Mouse (Mus musculus): ENCODE measurements at regions not wholly inside any gene's neighbourhood (a gene's known extent, or its start where the extent isn't known, plus 50 kb on each side); places are given as distances from the start of the nearest gene placed in this dataset.
A peak's percentile ranks its signal among the peaks of the same experiment; 100 is the strongest.

- no peak for TF ChIP-seq CHD2 (IDR thresholded peaks at IDR 0.05; ENCODE audit: low read depth, low read length)
- TF ChIP-seq HCFC1 (IDR thresholded peaks at IDR 0.05; ENCODE audit: borderline replicate concordance, insufficient read depth, low read length) = no peak
- no peak for TF ChIP-seq ZNF384 (IDR thresholded peaks at IDR 0.05; ENCODE audit: low read depth, low read length)
- no peak for TF ChIP-seq MAFK (IDR thresholded peaks at IDR 0.05; ENCODE audit: insufficient read depth, low read depth, low read length)
- TF ChIP-seq ZC3H11A (IDR thresholded peaks at IDR 0.05; ENCODE audit: borderline replicate concordance, low read depth, low read length) = no peak
- Histone ChIP-seq H3K4me3 (ENCODE audit: insufficient read depth in 1 of 2, low read depth in 1 of 2, low read length in 2 of 2, poor library complexity in 1 of 2, severe bottlenecking in 1 of 2) (no peak overlapping the region), H3K9ac (ENCODE audit: insufficient read depth, low read depth, low read length, poor library complexity, severe bottlenecking) (no peak overlapping the region), H3K9me3 (ENCODE audit: control insufficient read depth, insufficient read depth, low read depth, low read length) (no peaks in the 10 kb centered on the region), H3K27ac (ENCODE audit: insufficient read depth, low read depth, low read length, poor library complexity, severe bottlenecking) (no peak overlapping the region), H3K36me3 (ENCODE audit: control insufficient read depth, insufficient read depth, low read length, poor library complexity, severe bottlenecking) (no peaks in the 10 kb centered on the region), H3K4me1 (ENCODE audit: control insufficient read depth in 2 of 2, insufficient read depth in 2 of 2, low read length in 2 of 2, poor library complexity in 1 of 2) (peaks cover 8 to 10% of the 10 kb centered on the region in 2 experiments; a peak in 3 of 4 replicates)
- in situ Hi-C loops (cut with MboI; ENCODE audit: low sequenced_read_pairs in 2 of 2, unreplicated experiment in 2 of 2) = no loop called here
- no peak for DNase-seq (ENCODE audit: low read depth, low spot score)
Observed at GRCm38 (mm10) chr13:5546937-5547336, 314.3 kb upstream of the Klf6 start.

DNA sequence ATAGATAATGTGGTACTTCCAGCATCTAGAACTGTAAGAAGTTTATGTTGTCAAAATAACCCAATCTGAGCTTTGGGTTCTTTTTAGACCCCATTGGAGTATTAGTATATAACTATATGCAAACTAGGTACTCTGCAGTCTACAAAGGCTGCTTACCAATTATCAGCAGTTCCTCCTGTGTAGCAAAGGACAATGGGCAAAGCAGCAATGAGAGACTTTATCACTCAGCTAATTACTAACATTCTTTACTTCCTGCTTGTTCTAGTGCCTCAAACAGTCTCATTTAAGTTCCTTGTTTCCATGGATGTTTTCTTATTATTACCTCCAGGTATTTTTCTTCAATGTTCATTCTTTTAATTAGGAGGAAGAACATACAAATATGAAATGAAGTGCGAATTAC, 312.5 kb upstream of the Klf6 start:
- Histone ChIP-seq H3K9ac (ENCODE audit: insufficient read depth, low read depth, low read length, poor library complexity, severe bottlenecking) (no peak overlapping the region), H3K4me3 (ENCODE audit: insufficient read depth in 1 of 2, low read depth in 1 of 2, low read length in 2 of 2, poor library complexity in 1 of 2, severe bottlenecking in 1 of 2) (no peak overlapping the region), H3K9me3 (ENCODE audit: control insufficient read depth, insufficient read depth, low read depth, low read length) (no peaks in the 10 kb centered on the region), H3K27ac (ENCODE audit: insufficient read depth, low read depth, low read length, poor library complexity, severe bottlenecking) (no peak overlapping the region), H3K4me1 (ENCODE audit: control insufficient read depth in 2 of 2, insufficient read depth in 2 of 2, low read length in 2 of 2, poor library complexity in 1 of 2) (peaks cover 8 to 10% of the 10 kb centered on the region in 2 experiments; a peak in 3 of 4 replicates), H3K36me3 (ENCODE audit: control insufficient read depth, insufficient read depth, low read length, poor library complexity, severe bottlenecking) (no peaks in the 10 kb centered on the region)
- in situ Hi-C loops (cut with MboI; ENCODE audit: low sequenced_read_pairs in 2 of 2, unreplicated experiment in 2 of 2) = no loop called here
- TF ChIP-seq ZNF384 (IDR thresholded peaks at IDR 0.05; ENCODE audit: low read depth, low read length) (no peak), MAFK (IDR thresholded peaks at IDR 0.05; ENCODE audit: insufficient read depth, low read depth, low read length) (no peak), ZC3H11A (IDR thresholded peaks at IDR 0.05; ENCODE audit: borderline replicate concordance, low read depth, low read length) (no peak), CHD2 (IDR thresholded peaks at IDR 0.05; ENCODE audit: low read depth, low read length) (no peak), HCFC1 (IDR thresholded peaks at IDR 0.05; ENCODE audit: borderline replicate concordance, insufficient read depth, low read length) (no peak)
- no peak for DNase-seq (ENCODE audit: low read depth, low spot score)

- Histone ChIP-seq H3K4me1 (ENCODE audit: control insufficient read depth in 2 of 2, insufficient read depth in 2 of 2, low read length in 2 of 2, poor library complexity in 1 of 2) (peaks cover 8 to 10% of the 10 kb centered on the region in 2 experiments; a peak in 3 of 4 replicates), H3K9ac (ENCODE audit: insufficient read depth, low read depth, low read length, poor library complexity, severe bottlenecking) (no peak overlapping the region), H3K9me3 (ENCODE audit: control insufficient read depth, insufficient read depth, low read depth, low read length) (no peaks in the 10 kb centered on the region), H3K36me3 (ENCODE audit: control insufficient read depth, insufficient read depth, low read length, poor library complexity, severe bottlenecking) (no peaks in the 10 kb centered on the region), H3K27ac (ENCODE audit: insufficient read depth, low read depth, low read length, poor library complexity, severe bottlenecking) (no peak overlapping the region), H3K4me3 (ENCODE audit: insufficient read depth in 1 of 2, low read depth in 1 of 2, low read length in 2 of 2, poor library complexity in 1 of 2, severe bottlenecking in 1 of 2) (no peak overlapping the region)
- DNase-seq (ENCODE audit: low read depth, low spot score) = no peak
- in situ Hi-C loops (cut with MboI; ENCODE audit: low sequenced_read_pairs in 2 of 2, unreplicated experiment in 2 of 2) = no loop called here
- TF ChIP-seq ZC3H11A (IDR thresholded peaks at IDR 0.05; ENCODE audit: borderline replicate concordance, low read depth, low read length) (no peak), ZNF384 (IDR thresholded peaks at IDR 0.05; ENCODE audit: low read depth, low read length) (no peak), MAFK (IDR thresholded peaks at IDR 0.05; ENCODE audit: insufficient read depth, low read depth, low read length) (no peak), CHD2 (IDR thresholded peaks at IDR 0.05; ENCODE audit: low read depth, low read length) (no peak), HCFC1 (IDR thresholded peaks at IDR 0.05; ENCODE audit: borderline replicate concordance, insufficient read depth, low read length) (no peak)
Observed at GRCm38 (mm10) chr13:5549175-5549574, 312.1 kb upstream of the Klf6 start.

GRCm38 (mm10) chr13:5549747-5550146, 311.5 kb upstream of the Klf6 start:
- no peak for TF ChIP-seq MAFK (IDR thresholded peaks at IDR 0.05; ENCODE audit: insufficient read depth, low read depth, low read length)
- Histone ChIP-seq H3K4me1 (ENCODE audit: control insufficient read depth in 2 of 2, insufficient read depth in 2 of 2, low read length in 2 of 2, poor library complexity in 1 of 2) (peaks cover 8 to 10% of the 10 kb centered on the region in 2 experiments; a peak in 3 of 4 replicates), H3K9me3 (ENCODE audit: control insufficient read depth, insufficient read depth, low read depth, low read length) (no peaks in the 10 kb centered on the region), H3K9ac (ENCODE audit: insufficient read depth, low read depth, low read length, poor library complexity, severe bottlenecking) (no peak overlapping the region), H3K36me3 (ENCODE audit: control insufficient read depth, insufficient read depth, low read length, poor library complexity, severe bottlenecking) (no peaks in the 10 kb centered on the region), H3K27ac (ENCODE audit: insufficient read depth, low read depth, low read length, poor library complexity, severe bottlenecking) (peak overlapping the region; percentile 78), H3K4me3 (ENCODE audit: insufficient read depth in 1 of 2, low read depth in 1 of 2, low read length in 2 of 2, poor library complexity in 1 of 2, severe bottlenecking in 1 of 2) (no peak overlapping the region)
- in situ Hi-C loops (cut with MboI; ENCODE audit: low sequenced_read_pairs in 2 of 2, unreplicated experiment in 2 of 2) = no loop called here
- DNase-seq (ENCODE audit: low read depth, low spot score) = peak; percentile 16

DNA sequence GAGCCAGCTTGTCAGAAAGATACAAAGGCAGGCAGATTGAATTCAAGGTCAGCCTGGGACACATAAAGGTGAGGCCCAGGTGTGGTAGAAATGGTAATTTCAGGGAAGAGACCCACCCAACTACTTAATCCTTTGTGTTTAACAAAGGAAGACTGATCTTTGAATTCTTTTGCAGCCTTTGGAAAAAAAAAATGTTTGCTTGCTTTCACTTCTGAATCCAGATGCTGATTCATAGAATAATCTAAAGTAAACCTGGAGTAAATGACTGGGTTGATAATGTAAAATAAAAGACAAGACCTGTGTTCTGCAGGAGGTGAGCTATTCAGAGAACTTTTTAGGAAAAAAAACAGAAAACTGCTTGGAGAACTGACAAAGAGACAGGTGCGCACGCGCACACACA, 310.9 kb upstream of the Klf6 start:
- Histone ChIP-seq H3K27ac (ENCODE audit: insufficient read depth, low read depth, low read length, poor library complexity, severe bottlenecking) (peak overlapping the region; percentile 87), H3K9me3 (ENCODE audit: control insufficient read depth, insufficient read depth, low read depth, low read length) (no peaks in the 10 kb centered on the region), H3K9ac (ENCODE audit: insufficient read depth, low read depth, low read length, poor library complexity, severe bottlenecking) (no peak overlapping the region), H3K4me1 (ENCODE audit: control insufficient read depth in 2 of 2, insufficient read depth in 2 of 2, low read length in 2 of 2, poor library complexity in 1 of 2) (peaks cover 8 to 10% of the 10 kb centered on the region in 2 experiments; a peak in 3 of 4 replicates), H3K4me3 (ENCODE audit: insufficient read depth in 1 of 2, low read depth in 1 of 2, low read length in 2 of 2, poor library complexity in 1 of 2, severe bottlenecking in 1 of 2) (no peak overlapping the region), H3K36me3 (ENCODE audit: control insufficient read depth, insufficient read depth, low read length, poor library complexity, severe bottlenecking) (no peaks in the 10 kb centered on the region)
- in situ Hi-C loops (cut with MboI; ENCODE audit: low sequenced_read_pairs in 2 of 2, unreplicated experiment in 2 of 2) = no loop called here
- DNase-seq (ENCODE audit: low read depth, low spot score) = peak; percentile 56
- TF ChIP-seq ZNF384 (IDR thresholded peaks at IDR 0.05; ENCODE audit: low read depth, low read length) (peak; percentile 94), CHD2 (IDR thresholded peaks at IDR 0.05; ENCODE audit: low read depth, low read length) (peak; percentile 60; the same call in 1 of the 2 replicates), HCFC1 (IDR thresholded peaks at IDR 0.05; ENCODE audit: borderline replicate concordance, insufficient read depth, low read length) (no peak), MAFK (IDR thresholded peaks at IDR 0.05; ENCODE audit: insufficient read depth, low read depth, low read length) (0 out of 2 replicates have a peak, but pooled peaks have one; percentile 34), ZC3H11A (IDR thresholded peaks at IDR 0.05; ENCODE audit: borderline replicate concordance, low read depth, low read length) (no peak)

Measured in ES-E14 (cell line).